Mouse (Mus musculus) lung, embryonic 16.5 days (tissue): ENCODE results near the gene Cpa5. TPM values are rescaled to one million over a fixed set of nuclear protein-coding genes. Genes with fewer than 3 reads are reported as not detected.

Experiments used
- ATAC-seq: fragments of 200-750 bp; cut with Nextera tagmentation; 2 replicates; pipeline ENCODE4 v1.8.0; 2017; ENCODE audit warnings: low read depth, mild to moderate bottlenecking, moderate library complexity
- H3K27ac ChIP-seq: fragments of 300-500 bp; sonication (generic); 2 replicates; pipeline ENCODE4 v1.5.1; 2014; ENCODE audit warnings: mild to moderate bottlenecking, control low read depth, low read length
- H3K27me3 ChIP-seq: fragments of 300-500 bp; sonication (generic); 2 replicates; pipeline ENCODE4 v1.6.1; 2014; ENCODE audit warnings: low read depth, low read length, mixed read lengths; ENCODE audit not compliant: control insufficient read depth, insufficient read depth
- H3K36me3 ChIP-seq: fragments of 300-500 bp; sonication (generic); 2 replicates; pipeline ENCODE4 v1.6.1; 2014; ENCODE audit warnings: low read length; ENCODE audit not compliant: control insufficient read depth, insufficient read depth
- H3K4me1 ChIP-seq: fragments of 300-500 bp; sonication (generic); replicated peaks from 2 replicates; pipeline ENCODE4 v1.6.1; 2014; ENCODE audit warnings: low read length, mixed read lengths; ENCODE audit not compliant: control insufficient read depth, insufficient read depth
- H3K4me2 ChIP-seq: fragments of 300-500 bp; sonication (generic); 2 replicates; pipeline ENCODE4 v1.6.1; 2014; ENCODE audit warnings: low read depth, low read length, control low read depth
- H3K4me3 ChIP-seq: fragments of 300-500 bp; sonication (generic); 2 replicates; pipeline ENCODE4 v1.5.1; 2014; ENCODE audit warnings: mild to moderate bottlenecking, low read length, control low read depth
- H3K9ac ChIP-seq: fragments of 300-500 bp; sonication (generic); 2 replicates; pipeline ENCODE4 v1.6.1; 2014; ENCODE audit warnings: low read length, control low read depth
- H3K9me3 ChIP-seq: fragments of 300-500 bp; sonication (generic); 2 replicates; pipeline ENCODE4 v1.6.1; 2016; ENCODE audit warnings: low read length; ENCODE audit not compliant: control insufficient read depth
- WGBS: fragments of 180-500 bp; shearing (Covaris S2); extraction: QIAGEN DNeasy Blood & Tissue Kit; methylation state at CpG from one replicate; pipeline ENCODE4 v1.1.7; 2014; 5-methylcytosine and 5-hydroxymethylcytosine counted together
- polyA plus RNA-seq: library from polyadenylated mRNA; unstranded; fragments of >200 nt; fragmentation: Nextera tagmentation; extraction: Ambion mirVana; gene quantifications from 2 replicates; pipeline ENCODE4 v1.2.1, GENCODE M21; 2015

Gene Cpa5
- polyA plus RNA-seq, 1 experiment from 2014 or later = not detected

DNA sequence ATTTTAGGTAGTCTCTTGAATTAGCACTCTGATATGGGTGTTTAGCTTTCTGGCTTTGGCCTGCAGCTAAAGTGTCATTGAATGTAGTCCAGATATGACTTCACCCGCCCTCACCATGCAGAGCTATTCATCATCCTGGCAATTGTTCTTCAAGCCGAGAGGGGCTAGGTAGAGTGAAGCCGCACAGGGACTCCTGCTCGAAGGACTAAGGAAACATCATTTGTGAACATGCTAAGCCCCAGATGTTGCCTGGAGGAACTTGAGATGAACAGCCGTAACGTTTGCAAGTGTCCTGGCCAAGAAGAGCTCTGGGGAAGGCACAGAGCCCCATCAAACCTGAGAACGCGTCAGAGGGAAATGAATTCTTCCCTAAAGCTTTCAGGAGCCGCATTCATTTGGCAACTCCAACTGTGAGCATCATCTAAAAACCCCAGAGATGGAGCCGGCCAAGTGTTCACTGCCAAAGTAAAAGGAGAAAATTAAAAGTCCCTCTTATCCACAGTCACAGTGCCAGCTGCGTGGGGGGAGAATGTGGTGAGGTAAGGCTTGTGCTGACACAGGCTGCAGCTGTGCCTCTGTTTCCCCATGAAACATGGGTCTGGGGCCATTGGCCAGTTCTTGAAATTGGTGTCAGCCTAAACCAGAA lies 39.0 kb downstream of the Cpa5 start:
- no peaks in the 10 kb centered on the region for H3K9me3 ChIP-seq
- no peaks in the 10 kb centered on the region for H3K36me3 ChIP-seq
- H3K4me3 ChIP-seq = no peak overlapping the region
- no peak for ATAC-seq
- H3K27ac ChIP-seq = no peak overlapping the region
- no peak overlapping the region for H3K4me2 ChIP-seq
- H3K4me1 ChIP-seq = peaks cover 20% of the 10 kb centered on the region
- H3K9ac ChIP-seq = no peak overlapping the region
- H3K27me3 ChIP-seq = no peaks in the 10 kb centered on the region
- 63% methylated on average over 11 of the region's 11 CpGs for WGBS

DNA sequence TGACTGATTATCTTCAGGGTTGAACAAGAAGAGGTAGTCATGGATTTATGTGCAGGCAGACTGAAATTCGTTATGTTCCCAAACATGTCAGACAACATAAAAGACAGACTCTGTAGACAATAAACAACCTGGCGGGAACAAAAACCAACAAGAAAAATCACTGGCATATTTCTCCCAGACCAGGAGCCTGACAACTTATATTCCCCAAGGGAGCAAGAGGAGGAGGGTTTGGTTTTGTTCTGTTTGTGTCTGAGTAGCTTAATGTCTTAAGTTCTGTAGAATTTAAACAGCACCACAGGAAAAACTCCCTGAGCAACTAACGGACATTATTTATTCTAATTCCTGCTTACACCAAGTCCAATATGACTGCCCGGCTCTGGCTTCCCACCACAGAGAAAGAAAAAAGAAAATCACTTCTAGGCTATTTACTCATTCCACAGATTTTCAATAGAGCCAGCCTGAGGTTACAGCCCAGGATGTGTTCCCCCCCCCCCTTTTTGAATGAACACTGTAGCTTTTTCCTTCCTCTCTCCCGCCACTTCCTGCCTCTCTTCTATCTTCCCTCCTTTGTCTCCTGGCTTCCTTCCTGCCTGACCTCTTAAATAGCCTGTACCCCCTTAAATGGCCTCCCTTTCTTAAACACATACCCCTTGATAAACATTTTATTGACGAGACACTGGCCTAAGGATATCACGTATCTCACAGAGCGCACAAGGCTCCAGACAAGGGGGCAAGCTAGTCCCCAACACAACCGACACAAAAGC lies 41.8 kb downstream of the Cpa5 start:
- H3K27me3 ChIP-seq = no peaks in the 10 kb centered on the region
- H3K9ac ChIP-seq = no peak overlapping the region
- H3K9me3 ChIP-seq = no peaks in the 10 kb centered on the region
- 33% methylated on average over 9 of the region's 9 CpGs for WGBS
- no peak overlapping the region for H3K4me2 ChIP-seq
- H3K4me3 ChIP-seq = no peak overlapping the region
- ATAC-seq = peak; percentile 62
- peaks cover 35% of the 10 kb centered on the region for H3K4me1 ChIP-seq
- peak overlapping the region; percentile 87 for H3K27ac ChIP-seq
- 0 out of 2 replicates have a peak, but pooled peaks cover 2% of the 10 kb centered on the region for H3K36me3 ChIP-seq

DNA sequence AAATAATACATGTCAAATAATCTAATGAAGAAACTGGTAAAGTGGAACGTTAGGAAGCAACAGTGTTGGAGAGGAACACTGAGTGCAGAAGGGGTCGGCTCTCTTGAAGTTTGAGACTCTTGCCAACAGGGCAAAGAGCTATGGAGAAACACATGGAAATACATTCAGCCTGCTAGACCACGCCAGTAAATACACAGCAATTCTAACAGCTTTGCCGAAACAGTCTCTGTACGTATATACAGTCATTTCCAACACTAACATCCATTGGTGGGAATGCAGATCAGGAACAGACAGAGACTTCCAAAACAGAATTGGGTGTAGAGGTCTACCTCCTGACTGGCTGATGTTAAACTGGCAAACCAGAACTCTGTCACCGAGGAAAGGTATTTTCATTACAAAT lies 42.7 kb downstream of the Cpa5 start:
- Histone ChIP-seq H3K9me3 (no peaks in the 10 kb centered on the region), H3K4me3 (no peak overlapping the region), H3K27ac (peak overlapping the region; percentile 87), H3K4me1 (peaks cover 35% of the 10 kb centered on the region), H3K36me3 (0 out of 2 replicates have a peak, but pooled peaks cover 2% of the 10 kb centered on the region), H3K27me3 (no peaks in the 10 kb centered on the region), H3K9ac (no peak overlapping the region), H3K4me2 (no peak overlapping the region)
- ATAC-seq = no peak; the same call in 1 of the 2 replicates
- 49% methylated on average over 6 of the region's 6 CpGs for WGBS

DNA sequence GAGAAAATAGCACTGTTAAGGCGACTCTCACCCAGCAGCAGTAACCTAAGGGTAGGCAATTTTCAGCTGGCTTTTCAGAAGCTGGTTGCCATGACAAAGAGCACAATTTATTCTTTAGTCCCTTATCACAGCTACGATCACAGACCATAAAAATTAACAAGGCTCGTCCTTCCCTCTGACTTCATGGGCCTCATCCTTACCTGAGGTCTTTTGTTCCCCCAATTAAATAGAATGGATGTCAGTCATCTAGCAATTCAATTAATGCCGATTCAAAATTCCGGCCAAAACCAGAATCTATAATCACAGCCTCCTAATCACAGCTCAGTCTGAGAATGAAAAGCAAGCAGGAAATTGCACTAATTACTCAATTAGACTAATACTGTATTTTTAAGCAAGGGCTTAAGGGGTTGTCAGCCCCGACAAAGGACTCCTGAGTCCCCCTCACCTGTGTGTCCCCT lies 43.6 kb downstream of the Cpa5 start:
- no peak overlapping the region; the same call in 1 of the 2 replicates for H3K9ac ChIP-seq
- 60% methylated on average over 6 of the region's 6 CpGs for WGBS
- no peak for ATAC-seq
- H3K9me3 ChIP-seq = no peaks in the 10 kb centered on the region
- no peak overlapping the region for H3K4me3 ChIP-seq
- peak overlapping the region; percentile 87 for H3K27ac ChIP-seq
- peaks cover 35% of the 10 kb centered on the region for H3K4me1 ChIP-seq
- no peak overlapping the region for H3K4me2 ChIP-seq
- 0 out of 2 replicates have a peak, but pooled peaks cover 2% of the 10 kb centered on the region for H3K36me3 ChIP-seq
- H3K27me3 ChIP-seq = no peaks in the 10 kb centered on the region

DNA sequence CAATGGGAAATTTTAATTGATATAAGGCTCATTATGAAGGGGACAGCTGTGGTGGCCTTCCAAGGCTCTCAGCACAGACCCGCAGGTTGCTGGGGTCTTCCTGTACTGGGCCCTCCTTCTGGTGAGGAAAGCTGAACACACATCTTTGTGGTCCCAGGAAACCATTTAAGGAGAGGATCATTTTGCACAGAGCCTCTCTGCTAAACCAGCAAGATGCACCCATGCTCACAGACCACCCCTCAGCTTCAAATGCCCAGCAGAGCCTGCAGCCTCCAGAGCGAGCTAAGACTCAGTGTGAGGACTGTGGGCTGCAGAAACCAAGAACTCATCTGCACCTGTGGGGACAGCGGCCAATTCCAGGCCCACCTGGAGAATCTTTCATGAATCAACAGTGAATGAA lies 44.1 kb downstream of the Cpa5 start:
- H3K27ac ChIP-seq = peak overlapping the region; percentile 87
- ATAC-seq = no peak

DNA sequence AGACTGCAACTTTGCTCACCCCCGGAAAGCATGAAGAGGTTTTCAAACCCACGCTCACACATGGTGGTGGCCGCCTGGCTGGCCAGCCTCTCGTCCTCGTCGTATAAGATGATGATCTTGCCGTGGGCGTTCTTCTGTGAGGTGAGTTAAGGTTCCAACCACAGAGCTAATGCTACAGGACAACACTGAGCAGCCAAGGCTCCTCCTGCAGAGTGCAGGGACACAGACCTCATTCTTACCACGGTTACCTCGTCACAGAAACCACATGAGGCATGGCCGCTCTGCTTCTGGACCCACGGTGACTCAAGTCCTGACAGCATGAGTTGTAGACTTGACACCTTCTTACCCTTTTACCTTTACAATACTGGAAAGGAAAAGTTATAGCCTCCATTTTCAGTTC lies 46.5 kb downstream of the Cpa5 start:
- H3K4me3 ChIP-seq = no peak overlapping the region
- no peak for ATAC-seq
- no peak overlapping the region for H3K9ac ChIP-seq
- WGBS = 91% methylated on average over 12 of the region's 12 CpGs
- no peaks in the 10 kb centered on the region for H3K27me3 ChIP-seq
- H3K4me2 ChIP-seq = no peak overlapping the region
- no peak overlapping the region for H3K27ac ChIP-seq
- H3K36me3 ChIP-seq = 0 out of 2 replicates have a peak, but pooled peaks cover 2% of the 10 kb centered on the region
- no peaks in the 10 kb centered on the region for H3K9me3 ChIP-seq
- peaks cover 48% of the 10 kb centered on the region for H3K4me1 ChIP-seq

More for the DNA sequence above, 44.1 kb downstream of the Cpa5 start:
- Histone ChIP-seq H3K36me3 (0 out of 2 replicates have a peak, but pooled peaks cover 2% of the 10 kb centered on the region), H3K4me3 (no peak overlapping the region), H3K9me3 (no peaks in the 10 kb centered on the region), H3K9ac (peak overlapping the region; percentile 14; the same call in 1 of the 2 replicates), H3K4me2 (no peak overlapping the region), H3K4me1 (peaks cover 35% of the 10 kb centered on the region), H3K27me3 (no peaks in the 10 kb centered on the region)
- WGBS = 84% methylated on average over 3 of the region's 3 CpGs

DNA sequence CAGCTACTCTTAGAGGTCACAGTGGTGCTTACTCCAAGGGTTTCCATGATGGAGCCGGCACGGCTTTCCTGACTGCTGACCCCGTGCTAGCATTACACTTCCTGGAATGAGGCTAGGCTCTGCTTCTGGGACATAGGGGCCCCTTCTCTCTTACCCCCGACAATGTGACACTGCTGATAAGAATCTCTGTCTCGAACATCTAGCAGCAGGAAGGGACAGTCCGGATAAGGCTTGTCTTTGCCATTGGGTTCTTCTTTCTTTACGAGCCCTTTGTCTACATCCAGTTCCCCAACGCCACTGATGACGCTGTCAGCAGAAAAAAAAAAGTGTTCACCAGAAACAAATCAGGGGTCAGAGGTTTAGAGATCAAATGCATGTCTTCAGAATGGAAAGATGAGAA lies 47.8 kb downstream of the Cpa5 start:
- peaks cover 39% of the 10 kb centered on the region for H3K4me1 ChIP-seq
- 54% methylated on average over 9 of the region's 9 CpGs for WGBS
- no peaks in the 10 kb centered on the region for H3K27me3 ChIP-seq
- no peak overlapping the region for H3K9ac ChIP-seq
- H3K36me3 ChIP-seq = 0 out of 2 replicates have a peak, but pooled peaks cover 2% of the 10 kb centered on the region
- no peak overlapping the region for H3K4me2 ChIP-seq
- H3K27ac ChIP-seq = no peak overlapping the region
- H3K9me3 ChIP-seq = no peaks in the 10 kb centered on the region
- no peak for ATAC-seq
- no peak overlapping the region for H3K4me3 ChIP-seq

DNA sequence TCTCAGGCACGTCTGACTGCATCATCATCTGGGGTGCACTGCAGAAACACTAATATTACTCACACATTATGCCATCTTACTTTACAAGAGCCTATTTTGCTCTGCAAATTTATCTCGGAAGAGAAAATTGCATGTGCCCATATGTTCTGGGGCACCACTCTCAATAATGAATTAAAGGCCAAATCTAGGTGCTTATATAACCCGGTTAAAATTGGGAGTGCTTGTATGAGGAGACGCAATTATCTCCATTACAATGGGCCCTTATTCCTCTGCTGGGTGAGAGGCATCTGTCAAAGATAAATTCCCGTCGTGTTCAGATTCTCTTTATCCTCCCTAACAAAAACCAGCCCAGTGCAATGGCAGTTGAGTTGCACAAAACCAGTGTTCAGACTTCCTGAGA lies 54.0 kb downstream of the Cpa5 start:
- Histone ChIP-seq H3K27ac (peak overlapping the region; percentile 70), H3K4me1 (peaks cover 24% of the 10 kb centered on the region), H3K4me3 (no peak overlapping the region), H3K9me3 (no peaks in the 10 kb centered on the region), H3K27me3 (no peaks in the 10 kb centered on the region), H3K4me2 (no peak overlapping the region), H3K36me3 (no peaks in the 10 kb centered on the region), H3K9ac (no peak overlapping the region)
- WGBS = 49% methylated on average over 6 of the region's 6 CpGs
- no peak for ATAC-seq

DNA sequence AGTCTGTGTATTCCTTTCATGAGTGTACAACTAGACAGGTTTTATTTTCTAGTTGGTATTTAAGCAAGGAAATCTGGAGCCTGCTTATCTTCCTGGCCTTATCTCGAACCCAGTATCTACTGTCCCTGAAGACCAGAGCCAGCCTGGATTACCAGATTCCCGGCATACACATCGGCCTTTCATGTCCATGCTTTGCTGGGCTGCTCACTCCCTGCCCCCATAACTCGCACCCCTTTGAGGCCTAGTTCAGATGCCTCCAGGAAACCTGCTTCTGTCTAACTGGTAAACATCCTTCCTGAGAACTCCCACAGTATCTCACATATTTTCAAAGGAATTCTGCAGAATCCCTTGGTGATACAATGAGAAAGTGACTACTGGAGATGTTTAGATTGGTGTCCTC lies 54.5 kb downstream of the Cpa5 start:
- no peaks in the 10 kb centered on the region for H3K27me3 ChIP-seq
- 27% methylated on average over 4 of the region's 4 CpGs for WGBS

More for the DNA sequence above, 54.5 kb downstream of the Cpa5 start:
- Histone ChIP-seq H3K4me2 (no peak overlapping the region), H3K4me1 (peaks cover 24% of the 10 kb centered on the region), H3K4me3 (no peak overlapping the region), H3K36me3 (no peaks in the 10 kb centered on the region), H3K9ac (no peak overlapping the region), H3K27ac (peak overlapping the region; percentile 70), H3K9me3 (no peaks in the 10 kb centered on the region)
- no peak for ATAC-seq
